Mouse (Mus musculus) liver, embryonic 11.5 days (tissue): Measurements from ENCODE around the gene Rbm20. TPM values are rescaled to one million over a fixed set of nuclear protein-coding genes. Genes with fewer than 3 reads are reported as not detected.

ENCODE experiments used
- ATAC-seq: fragments of 200-750 bp; cut with Nextera tagmentation; replicated peaks from 2 replicates; pipeline ENCODE4 v1.8.0; 2017; ENCODE audit warnings: moderate number of reproducible peaks, mild to moderate bottlenecking, moderate TSS enrichment, moderate library complexity; ENCODE audit not compliant: low FRiP score
- DNase-seq: peaks from one replicate; pipeline ENCODE4 v3.0.0-alpha.2; 2017; ENCODE audit warnings: low spot score
- H3K27ac ChIP-seq: fragments of 300-500 bp; sonication (generic); 2 replicates; pipeline ENCODE4 v1.5.1; 2014; ENCODE audit warnings: mild to moderate bottlenecking, low read depth, low read length, control low read depth
- H3K27me3 ChIP-seq: fragments of 300-500 bp; sonication (generic); replicated peaks from 2 replicates; pipeline ENCODE4 v1.6.1; 2014; ENCODE audit warnings: low read length, mixed read lengths; ENCODE audit not compliant: control insufficient read depth, insufficient read depth
- H3K36me3 ChIP-seq: fragments of 300-500 bp; sonication (generic); 2 replicates; pipeline ENCODE4 v1.6.1; 2014; ENCODE audit warnings: mild to moderate bottlenecking, low read length, moderate library complexity, mixed read lengths; ENCODE audit not compliant: control insufficient read depth, insufficient read depth
- H3K4me1 ChIP-seq: fragments of 300-500 bp; sonication (generic); replicated peaks from 2 replicates; pipeline ENCODE4 v1.6.1; 2014; ENCODE audit warnings: low read length, mixed read lengths; ENCODE audit not compliant: control insufficient read depth, insufficient read depth
- H3K4me2 ChIP-seq: fragments of 300-500 bp; sonication (generic); 2 replicates; pipeline ENCODE4 v1.6.1; 2014; ENCODE audit warnings: mild to moderate bottlenecking, control low read depth, moderate library complexity
- H3K4me3 ChIP-seq: fragments of 300-500 bp; sonication (generic); 2 replicates; pipeline ENCODE4 v1.5.1; 2014; ENCODE audit warnings: low read depth, low read length, control low read depth
- H3K9ac ChIP-seq: fragments of 300-500 bp; sonication (generic); 2 replicates; pipeline ENCODE4 v1.6.1; 2014; ENCODE audit warnings: low read depth, low read length, control low read depth
- H3K9me3 ChIP-seq: fragments of 300-500 bp; sonication (generic); 2 replicates; pipeline ENCODE4 v1.6.1; 2016; ENCODE audit warnings: low read length, inconsistent platforms, mixed read lengths; ENCODE audit not compliant: control insufficient read depth
- WGBS: fragments of 180-500 bp; shearing (Covaris S2); extraction: QIAGEN DNeasy Blood & Tissue Kit; methylation state at CpG from one replicate; pipeline ENCODE4 v1.1.7; 2014; 5-methylcytosine and 5-hydroxymethylcytosine counted together
- polyA plus RNA-seq: library from polyadenylated mRNA; unstranded; fragments of >200 nt; fragmentation: Nextera tagmentation; extraction: Ambion mirVana; gene quantifications from 2 replicates; pipeline ENCODE4 v1.2.1, GENCODE M21; 2014

Rbm20 gene
- polyA plus RNA-seq, 1 experiment from 2014 or later, result 0.37 TPM

DNA sequence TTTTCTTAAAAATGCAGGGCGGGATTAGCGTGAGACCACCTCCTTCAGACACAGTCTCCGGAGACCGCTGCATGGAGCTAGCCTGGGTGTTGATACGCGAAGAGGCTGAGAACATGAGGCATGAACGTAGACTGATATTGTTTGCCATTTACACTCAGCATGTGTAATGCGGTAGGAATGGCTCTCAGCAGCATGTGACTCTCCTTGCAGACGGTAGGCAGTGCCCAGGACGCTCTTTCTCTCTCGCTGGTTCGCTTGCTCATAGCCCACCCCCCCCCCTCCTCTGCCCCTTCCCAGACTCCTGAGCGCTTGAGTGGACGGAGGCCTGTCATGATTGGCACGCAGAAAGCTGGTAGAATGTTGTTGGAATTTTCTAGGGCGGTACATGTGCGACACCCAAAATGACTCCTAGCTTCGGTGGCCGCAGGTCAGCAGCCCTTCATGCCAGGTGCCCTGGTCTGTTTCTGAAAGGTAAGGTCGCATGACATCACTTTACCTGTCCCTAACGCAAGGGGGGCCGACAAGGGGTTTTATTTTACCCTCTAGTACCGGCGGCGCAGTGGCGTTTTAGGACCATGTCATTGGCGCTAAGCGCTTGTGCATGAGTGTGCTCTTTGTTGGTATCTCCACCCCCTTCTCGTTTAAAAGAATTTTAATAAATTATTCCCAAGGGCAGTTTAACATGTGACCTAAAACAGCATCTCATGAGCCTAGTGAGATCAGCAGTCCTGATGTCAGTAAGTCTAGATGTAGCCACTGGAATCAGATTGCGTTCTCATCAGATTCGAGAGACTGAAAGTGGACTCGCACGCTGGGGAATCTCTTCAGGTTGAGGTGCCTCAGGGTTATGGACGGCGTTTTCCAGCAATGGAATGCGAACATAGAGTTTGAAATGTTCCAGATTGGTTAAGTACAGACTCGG is 116.1 kb downstream of the Rbm20 start:
- ATAC-seq (no peak), DNase-seq (no peak)
- Histone ChIP-seq H3K4me3 (no peak overlapping the region), H3K9ac (no peak overlapping the region), H3K9me3 (no peaks in the 10 kb centered on the region), H3K4me1 (peaks cover 24% of the 10 kb centered on the region), H3K27ac (no peak overlapping the region), H3K4me2 (no peak overlapping the region), H3K27me3 (no peaks in the 10 kb centered on the region), H3K36me3 (no peaks in the 10 kb centered on the region)
- 89% methylated on average over 37 of the region's 37 CpGs for WGBS

DNA sequence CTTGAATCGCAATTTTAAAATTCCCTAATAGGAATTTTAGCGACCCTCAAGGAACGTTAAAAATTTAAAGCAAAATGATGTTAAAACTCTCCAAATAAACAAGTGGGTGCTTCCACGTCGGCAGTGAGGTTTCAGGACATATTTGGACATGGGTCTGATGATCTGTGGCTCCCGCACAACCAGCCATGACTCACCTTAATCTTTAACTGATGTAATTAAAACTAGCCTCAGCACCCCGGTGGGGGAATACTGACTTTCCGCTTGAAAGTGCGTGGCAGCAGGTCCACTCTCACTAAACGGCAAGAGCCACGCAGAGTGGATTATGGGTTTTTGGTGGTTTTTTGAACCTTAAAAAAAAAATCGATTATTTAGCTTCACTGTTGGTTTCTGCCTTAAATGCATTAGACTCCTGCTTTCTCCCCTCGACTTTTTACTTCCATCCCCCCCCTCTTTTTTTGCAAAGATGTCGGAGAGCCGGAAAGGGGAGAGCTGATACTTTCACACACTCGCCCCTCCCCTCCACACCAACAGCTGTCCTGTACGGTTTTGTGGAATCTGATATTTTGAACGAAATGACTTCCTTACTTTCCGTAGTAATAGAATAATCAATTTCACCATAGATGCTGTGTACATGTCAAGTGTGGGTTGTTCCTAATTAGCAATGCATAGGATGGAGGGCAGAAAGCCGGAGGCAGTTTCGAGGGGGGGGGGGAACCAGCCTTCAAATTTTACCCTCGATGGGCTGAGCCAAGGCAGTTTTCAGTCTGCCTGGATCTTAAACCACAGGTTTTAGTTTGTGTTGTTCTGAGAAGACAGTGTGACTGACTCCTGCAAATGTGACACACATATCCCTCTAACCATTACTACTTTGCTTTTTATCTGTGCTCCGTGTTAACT is 117.1 kb downstream of the Rbm20 start:
- H3K9me3 ChIP-seq, result no peaks in the 10 kb centered on the region
- WGBS, result 80% methylated on average over 23 of the region's 23 CpGs
- no peak overlapping the region for H3K9ac ChIP-seq
- H3K4me2 ChIP-seq, result no peak overlapping the region
- no peaks in the 10 kb centered on the region for H3K27me3 ChIP-seq
- no peak overlapping the region for H3K4me3 ChIP-seq
- H3K36me3 ChIP-seq, result no peaks in the 10 kb centered on the region
- DNase-seq (no peak), ATAC-seq (no peak)
- peaks cover 14% of the 10 kb centered on the region; the same call in 1 of the 2 replicates for H3K4me1 ChIP-seq
- no peak overlapping the region for H3K27ac ChIP-seq

DNA sequence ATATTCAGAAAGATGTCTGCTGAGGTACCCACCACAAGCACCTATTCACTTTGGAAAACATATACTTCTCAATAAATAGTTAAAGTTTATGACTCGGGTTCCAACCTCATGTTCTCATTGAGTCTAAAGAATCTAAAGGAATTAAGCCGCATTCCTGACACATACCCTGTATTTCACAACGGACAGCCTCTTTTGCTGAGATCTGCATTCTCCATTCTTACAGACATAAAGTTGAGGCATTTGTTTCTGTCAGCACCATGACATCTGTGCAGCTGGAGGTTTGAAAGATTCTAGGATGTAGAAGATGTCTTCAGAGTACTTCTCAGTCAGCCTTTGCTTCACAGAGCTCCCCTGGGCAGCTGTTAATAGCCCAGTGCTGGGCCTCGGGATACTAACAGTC is 117.9 kb downstream of the Rbm20 start:
- H3K9me3 ChIP-seq, result no peaks in the 10 kb centered on the region
- 83% methylated on average over 4 of the region's 4 CpGs for WGBS
- ATAC-seq (no peak), DNase-seq (no peak)
- H3K4me2 ChIP-seq, result no peak overlapping the region
- H3K4me1 ChIP-seq, result peaks cover 16% of the 10 kb centered on the region
- H3K36me3 ChIP-seq, result no peaks in the 10 kb centered on the region
- H3K27me3 ChIP-seq, result no peaks in the 10 kb centered on the region
- no peak overlapping the region for H3K9ac ChIP-seq
- no peak overlapping the region for H3K4me3 ChIP-seq
- H3K27ac ChIP-seq, result no peak overlapping the region

DNA sequence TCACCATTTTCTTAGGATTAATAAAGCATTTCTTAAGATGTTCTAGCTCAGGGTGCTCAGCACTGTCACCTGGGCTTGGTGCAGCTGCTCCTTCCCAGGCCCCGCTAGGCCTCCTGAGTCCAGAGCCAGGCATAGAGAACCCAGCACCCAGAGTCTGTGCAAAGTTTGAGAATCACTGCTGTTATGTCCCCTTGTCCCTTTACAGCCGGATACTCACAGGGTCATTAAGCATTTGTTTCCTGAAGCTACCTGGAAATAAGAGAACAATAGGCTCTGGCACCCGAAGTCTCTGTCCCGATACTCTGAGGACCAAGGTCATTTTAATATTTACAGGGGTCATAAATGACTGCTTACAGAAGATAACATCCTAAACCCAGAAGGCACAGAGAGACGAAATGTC is 118.9 kb downstream of the Rbm20 start:
- H3K4me2 ChIP-seq, result no peak overlapping the region
- H3K4me1 ChIP-seq, result peaks cover 20% of the 10 kb centered on the region
- no peaks in the 10 kb centered on the region for H3K9me3 ChIP-seq
- H3K4me3 ChIP-seq, result no peak overlapping the region
- no peak overlapping the region for H3K27ac ChIP-seq
- no peak for DNase-seq
- WGBS, result 74% methylated on average over 5 of the region's 5 CpGs
- no peak overlapping the region for H3K9ac ChIP-seq
- no peaks in the 10 kb centered on the region for H3K36me3 ChIP-seq
- no peaks in the 10 kb centered on the region for H3K27me3 ChIP-seq
- ATAC-seq, result no peak

DNA sequence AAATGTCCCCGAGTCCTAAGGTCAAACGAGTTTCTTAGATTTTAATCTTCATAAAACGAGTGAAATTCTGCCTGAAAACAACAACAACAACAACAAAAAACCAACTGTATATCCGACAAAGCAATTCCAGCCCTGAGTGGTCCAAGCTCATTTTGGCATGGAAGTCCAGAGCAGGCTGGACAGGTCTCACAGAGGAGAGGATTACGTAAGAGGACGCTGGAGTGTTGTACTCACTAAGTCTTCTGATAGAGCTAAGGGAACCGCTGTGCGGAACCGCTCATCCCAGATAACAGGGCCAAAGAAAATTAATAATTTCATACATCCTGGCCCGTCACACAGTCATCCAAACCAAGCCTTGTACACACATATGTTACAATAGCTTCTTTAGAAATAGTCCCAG is 120.7 kb downstream of the Rbm20 start:
- Histone ChIP-seq H3K27me3 (no peaks in the 10 kb centered on the region), H3K4me3 (no peak overlapping the region), H3K36me3 (no peaks in the 10 kb centered on the region), H3K9me3 (no peaks in the 10 kb centered on the region), H3K27ac (peak overlapping the region; percentile 48; the same call in 1 of the 2 replicates), H3K9ac (no peak overlapping the region), H3K4me2 (no peak overlapping the region), H3K4me1 (peaks cover 36% of the 10 kb centered on the region)
- WGBS, result 70% methylated on average over 10 of the region's 10 CpGs
- no peak for ATAC-seq
- no peak for DNase-seq

DNA sequence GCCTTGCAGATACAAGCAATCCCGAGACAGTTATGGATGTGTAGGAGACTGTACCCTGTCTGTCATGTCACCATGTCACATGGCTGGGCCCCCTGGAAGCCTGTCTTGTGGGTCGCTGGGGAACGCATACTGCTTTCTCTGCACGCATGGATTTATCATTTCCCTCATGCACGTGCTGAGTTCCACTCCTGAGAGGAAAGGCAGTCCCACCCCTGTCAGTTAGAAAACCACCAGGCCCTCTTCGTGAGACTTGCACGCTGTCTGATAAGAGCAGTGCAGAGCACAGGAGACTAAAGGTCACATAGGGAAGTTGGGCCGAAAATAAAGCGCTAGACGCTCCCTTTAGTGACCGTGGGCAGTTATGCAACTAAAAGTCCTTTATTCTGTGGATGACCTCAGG is 122.8 kb downstream of the Rbm20 start:
- DNase-seq, result no peak
- 21% methylated on average over 11 of the region's 11 CpGs for WGBS
- H3K4me2 ChIP-seq, result peak overlapping the region; percentile 31
- H3K4me3 ChIP-seq, result no peak overlapping the region
- no peaks in the 10 kb centered on the region for H3K27me3 ChIP-seq
- H3K27ac ChIP-seq, result peak overlapping the region; percentile 83
- H3K4me1 ChIP-seq, result peaks cover 45% of the 10 kb centered on the region
- H3K36me3 ChIP-seq, result no peaks in the 10 kb centered on the region
- H3K9me3 ChIP-seq, result no peaks in the 10 kb centered on the region
- peak overlapping the region; percentile 42; the same call in 1 of the 2 replicates for H3K9ac ChIP-seq
- ATAC-seq, result peak; percentile 84

DNA sequence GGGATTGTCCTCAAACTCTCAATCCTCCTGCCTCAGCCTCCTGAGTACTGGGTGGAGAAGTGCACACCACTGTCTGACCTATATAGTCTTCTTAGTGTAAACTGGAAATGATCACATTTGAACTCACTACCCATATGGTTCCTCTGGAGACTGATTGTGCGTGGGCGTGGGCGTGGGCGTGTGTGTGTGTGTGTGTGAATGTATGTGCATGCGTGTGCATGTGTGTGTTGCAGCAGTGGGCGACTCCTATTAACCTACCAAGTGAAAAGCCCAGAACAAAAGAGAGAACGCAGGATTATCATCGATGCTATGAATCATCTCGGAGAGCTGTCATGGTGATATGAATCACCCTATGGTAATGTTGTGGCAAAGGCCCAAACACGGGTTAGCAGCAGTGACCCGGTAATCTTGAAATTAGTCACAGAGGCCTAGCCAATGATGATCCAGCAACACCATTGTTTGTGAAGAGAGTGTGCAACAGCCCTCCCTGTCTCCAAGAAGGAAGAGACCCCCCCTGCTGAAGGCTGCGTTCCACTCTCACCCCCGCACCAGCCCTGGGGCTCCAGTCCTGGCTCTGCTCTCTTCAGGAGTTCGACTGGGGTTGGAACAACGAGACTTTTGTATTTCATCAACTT is 123.4 kb downstream of the Rbm20 start:
- peaks cover 45% of the 10 kb centered on the region for H3K4me1 ChIP-seq

DNA sequence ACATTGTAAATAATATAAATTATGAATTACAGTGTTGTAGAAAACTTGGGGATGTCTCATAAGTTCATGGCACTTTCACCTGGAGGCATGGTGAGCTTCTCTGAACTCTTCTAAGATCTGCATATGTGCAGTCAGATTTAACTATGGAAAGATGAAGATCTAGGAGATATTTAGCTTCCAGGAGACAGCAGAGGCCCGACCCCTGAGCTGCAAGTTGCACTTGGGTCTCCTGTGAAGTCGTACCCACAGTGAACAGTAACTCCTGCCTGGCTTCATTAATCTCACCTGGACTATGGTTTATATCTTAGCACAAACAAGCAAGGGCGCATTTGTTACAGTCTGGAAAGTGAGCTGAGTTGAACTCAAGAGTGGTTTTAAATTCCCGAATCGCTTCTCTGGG is 124.3 kb downstream of the Rbm20 start:
- no peak overlapping the region; the same call in 1 of the 2 replicates for H3K4me2 ChIP-seq
- peak overlapping the region; percentile 38; the same call in 1 of the 2 replicates for H3K9ac ChIP-seq
- 79% methylated on average over 5 of the region's 5 CpGs for WGBS
- no peaks in the 10 kb centered on the region for H3K9me3 ChIP-seq
- no peaks in the 10 kb centered on the region for H3K36me3 ChIP-seq
- H3K27ac ChIP-seq, result peak overlapping the region; percentile 83
- H3K4me3 ChIP-seq, result no peak overlapping the region
- peaks cover 45% of the 10 kb centered on the region for H3K4me1 ChIP-seq
- DNase-seq (no peak), ATAC-seq (no peak)
- no peaks in the 10 kb centered on the region for H3K27me3 ChIP-seq

More for the DNA sequence above, 123.4 kb downstream of the Rbm20 start:
- Histone ChIP-seq H3K27ac (peak overlapping the region; percentile 83), H3K9ac (peak overlapping the region; percentile 42; the same call in 1 of the 2 replicates), H3K4me2 (peak overlapping the region; percentile 31), H3K4me3 (no peak overlapping the region), H3K36me3 (no peaks in the 10 kb centered on the region), H3K27me3 (no peaks in the 10 kb centered on the region), H3K9me3 (no peaks in the 10 kb centered on the region)
- ATAC-seq (peak; percentile 27; the same call in 1 of the 2 replicates), DNase-seq (no peak)
- WGBS, result 61% methylated on average over 15 of the region's 15 CpGs
